Mouse (Mus musculus): ENCODE data around the gene Pck1. TPM values are rescaled to one million over a fixed set of nuclear protein-coding genes. Genes with fewer than 3 reads are reported as not detected.

The Pck1 gene
- polyA plus RNA-seq, 2 experiments from 2014 or later: not detected

- no peak for ATAC-seq
These were observed 1.5 kb upstream of the Pck1 start for GRCm38 (mm10) chr2:173151352-173151751.

- no peak for ATAC-seq
These were observed 1.0 kb upstream of the Pck1 start for GRCm38 (mm10) chr2:173151784-173152284.

- no peak for ATAC-seq
These were observed 418 bp downstream of the Pck1 start for GRCm38 (mm10) chr2:173153266-173153665.

- ATAC-seq: no peak
These were observed 1.7 kb downstream of the Pck1 start for GRCm38 (mm10) chr2:173154513-173154912.

DNA sequence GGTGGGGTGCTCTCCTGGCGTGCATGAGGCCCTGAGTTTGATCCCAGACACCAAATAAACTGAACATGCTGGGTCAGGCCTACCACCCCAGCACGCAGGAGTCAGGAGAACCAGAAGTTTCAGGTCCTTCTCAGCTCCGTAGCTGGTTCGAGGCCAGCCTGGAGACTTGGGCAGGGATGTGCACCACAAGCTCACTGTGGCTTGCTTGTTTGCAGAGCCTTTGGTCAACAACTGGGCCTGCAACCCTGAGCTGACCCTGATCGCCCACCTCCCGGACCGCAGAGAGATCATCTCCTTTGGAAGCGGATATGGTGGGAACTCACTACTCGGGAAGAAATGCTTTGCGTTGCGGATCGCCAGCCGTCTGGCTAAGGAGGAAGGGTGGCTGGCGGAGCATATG is 2.1 kb downstream of the Pck1 start:
- no peak for ATAC-seq

- no peak for ATAC-seq
These were observed 3.1 kb downstream of the Pck1 start for GRCm38 (mm10) chr2:173155907-173156306.

GRCm38 (mm10) chr2:173156923-173157322 is 4.1 kb downstream of the Pck1 start:
- ATAC-seq: no peak

GRCm38 (mm10) chr2:173157376-173157775 is 4.5 kb downstream of the Pck1 start:
- no peak for ATAC-seq

GRCm38 (mm10) chr2:173157871-173158270 is 5.0 kb downstream of the Pck1 start:
- no peak for ATAC-seq

- ATAC-seq: no peak
These were observed 5.7 kb downstream of the Pck1 start for GRCm38 (mm10) chr2:173158390-173159055.

DNA sequence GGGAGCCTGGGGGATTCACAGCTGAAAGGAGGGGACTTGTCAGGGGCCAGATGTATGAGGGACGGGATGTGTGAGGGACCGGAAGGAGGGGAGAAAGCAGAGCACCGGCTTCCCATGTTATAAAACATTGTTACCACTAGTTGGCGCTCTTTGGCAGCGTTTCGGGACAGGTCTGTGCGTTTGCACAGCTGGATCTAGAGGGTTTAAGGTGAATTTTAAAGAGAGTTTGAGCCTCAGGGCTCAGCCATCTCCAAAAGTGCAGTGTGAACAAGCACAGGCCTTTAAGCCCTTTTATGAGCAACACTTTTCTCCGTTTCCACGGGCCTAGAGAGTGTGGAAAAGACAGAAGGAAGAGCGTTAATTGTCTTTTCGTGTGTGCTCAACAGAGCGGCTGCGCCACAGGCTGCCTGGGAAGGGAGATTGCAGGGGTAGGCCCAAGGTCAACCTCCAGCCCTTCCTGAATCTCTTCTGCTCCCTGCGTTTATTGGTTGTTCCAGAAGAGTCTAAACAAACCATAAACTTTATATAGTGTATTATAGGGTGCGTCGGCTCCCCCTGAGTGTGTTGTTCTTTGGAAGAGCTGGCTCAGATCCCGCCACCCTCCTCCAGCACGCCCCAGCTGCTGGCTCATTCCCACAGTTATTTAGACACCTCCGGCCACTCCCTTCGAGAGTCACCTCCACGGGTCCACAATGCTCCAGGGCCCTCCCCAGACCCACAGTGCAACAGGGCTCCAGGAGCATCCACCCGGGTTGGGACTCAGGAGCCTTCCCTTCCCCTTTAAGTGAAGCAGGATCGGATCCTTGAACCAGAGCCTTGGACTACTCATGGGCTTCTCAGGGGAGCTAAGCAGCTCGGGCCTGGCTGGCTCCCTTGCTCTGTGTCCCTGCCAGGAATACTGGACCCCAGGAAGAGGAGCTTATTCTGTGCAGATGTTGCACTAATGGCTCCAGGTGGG is 6.8 kb downstream of the Pck1 start:
- ATAC-seq: peak; percentile 89

DNA sequence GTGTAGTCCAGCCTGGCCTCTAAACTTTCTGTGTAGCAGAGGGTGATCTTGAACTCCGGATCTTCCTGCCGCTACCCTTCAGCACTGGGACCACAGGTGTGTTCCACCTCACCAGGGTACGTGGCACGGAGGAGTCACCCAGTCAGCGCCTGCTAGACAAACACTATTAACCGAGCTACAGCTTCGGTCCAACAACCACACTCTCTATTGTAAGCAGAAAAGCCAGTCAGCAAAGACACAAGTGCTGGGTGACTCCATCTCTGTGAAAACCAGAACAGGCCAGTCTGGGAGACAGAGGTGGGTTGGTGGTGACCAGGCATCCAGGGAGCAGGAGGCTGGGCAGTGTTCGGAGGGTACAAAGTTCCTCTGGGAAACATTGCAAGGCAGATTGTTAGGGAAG is 10.5 kb downstream of the Pck1 start:
- no peak for ATAC-seq

DNA sequence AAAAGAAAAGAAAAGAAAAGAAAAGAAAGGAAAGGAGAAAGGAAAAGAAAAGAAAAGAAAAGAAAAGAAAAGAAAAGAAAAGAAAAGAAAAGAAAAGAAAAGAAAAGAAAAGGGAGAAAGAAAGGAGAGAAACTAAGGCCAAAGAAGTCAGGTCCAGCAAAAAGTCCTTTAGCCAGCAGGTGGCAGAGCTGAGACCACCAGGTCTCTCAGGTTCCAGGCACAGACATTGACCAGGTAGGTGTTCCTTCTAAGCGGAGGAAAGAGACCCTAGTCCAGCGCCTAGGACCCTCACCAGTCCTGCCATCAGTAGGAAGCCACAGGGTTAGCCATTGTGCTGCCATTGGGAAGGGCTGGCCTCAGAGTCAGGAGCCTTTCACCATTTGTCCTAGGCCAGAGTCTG is 11.5 kb downstream of the Pck1 start:
- ATAC-seq: no peak

GRCm38 (mm10) chr2:173164946-173165345 is 12.1 kb downstream of the Pck1 start:
- ATAC-seq: no peak

- ATAC-seq: no peak
These were observed 12.5 kb downstream of the Pck1 start for GRCm38 (mm10) chr2:173165357-173165756.

DNA sequence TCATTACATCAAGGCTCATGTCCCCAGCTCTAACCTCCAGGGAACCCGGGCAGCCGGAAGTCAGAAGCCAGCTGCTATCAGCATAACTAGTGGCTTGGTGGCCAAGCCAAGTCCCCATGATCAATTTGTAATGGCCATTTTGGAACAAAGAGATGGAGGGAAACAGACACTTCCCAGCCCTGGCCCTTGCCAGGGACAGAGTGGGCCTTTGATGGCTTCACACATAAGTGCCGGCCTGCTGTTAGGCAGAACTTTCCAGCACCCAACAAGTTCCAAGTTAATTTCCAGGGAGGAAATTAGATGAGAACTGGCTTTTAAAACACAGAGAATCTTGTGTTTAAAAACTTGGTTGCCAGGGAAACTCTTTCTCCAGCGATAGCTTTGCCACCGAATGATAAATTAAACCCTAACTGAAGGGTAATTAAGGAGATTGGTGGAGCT is 15.6 kb downstream of the Pck1 start:
- no peak for ATAC-seq

DNA sequence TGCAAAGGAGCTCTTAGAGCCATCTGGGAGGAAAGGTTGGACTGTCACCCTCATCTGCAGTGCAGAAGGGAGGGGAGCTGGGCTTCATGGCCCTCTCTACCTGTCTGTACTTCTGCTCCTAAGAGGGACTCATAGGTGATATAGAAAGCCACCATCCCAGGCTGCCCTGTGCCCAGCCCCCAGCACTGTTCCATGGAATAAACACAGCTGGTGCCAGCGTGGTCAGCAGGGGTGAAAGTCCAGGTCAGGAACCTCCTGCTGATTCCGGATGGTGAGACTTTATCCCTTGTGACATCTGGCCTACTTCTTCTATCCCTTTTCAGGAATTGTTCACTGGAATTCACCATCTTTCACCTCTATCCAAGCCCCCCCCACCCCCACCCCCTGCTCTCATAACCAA is 17.2 kb downstream of the Pck1 start:
- no peak for ATAC-seq

DNA sequence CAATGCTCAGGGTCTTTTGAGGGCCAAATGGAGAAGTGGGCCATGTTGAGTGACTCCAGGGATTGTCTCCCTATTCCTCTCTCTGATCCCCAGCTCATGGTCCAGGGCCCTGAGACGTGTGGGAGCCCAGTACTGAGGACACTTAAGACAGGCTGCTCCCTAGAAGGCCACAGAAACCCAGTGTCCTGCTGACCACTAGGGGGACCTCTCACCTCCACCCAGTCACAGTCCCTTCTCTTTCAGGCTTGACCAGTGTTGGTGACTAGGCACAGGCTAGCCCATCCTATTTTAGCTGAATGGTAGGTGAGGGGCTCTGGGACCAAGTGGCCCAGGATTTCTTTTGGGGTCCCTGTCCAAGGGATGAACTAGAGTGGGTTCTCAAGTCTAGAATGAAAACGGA is 17.9 kb downstream of the Pck1 start:
- no peak for ATAC-seq

- no peak for ATAC-seq
These were observed 18.6 kb downstream of the Pck1 start for GRCm38 (mm10) chr2:173171470-173171869.

- ATAC-seq: no peak
These were observed 19.1 kb downstream of the Pck1 start for GRCm38 (mm10) chr2:173171956-173172355.

DNA sequence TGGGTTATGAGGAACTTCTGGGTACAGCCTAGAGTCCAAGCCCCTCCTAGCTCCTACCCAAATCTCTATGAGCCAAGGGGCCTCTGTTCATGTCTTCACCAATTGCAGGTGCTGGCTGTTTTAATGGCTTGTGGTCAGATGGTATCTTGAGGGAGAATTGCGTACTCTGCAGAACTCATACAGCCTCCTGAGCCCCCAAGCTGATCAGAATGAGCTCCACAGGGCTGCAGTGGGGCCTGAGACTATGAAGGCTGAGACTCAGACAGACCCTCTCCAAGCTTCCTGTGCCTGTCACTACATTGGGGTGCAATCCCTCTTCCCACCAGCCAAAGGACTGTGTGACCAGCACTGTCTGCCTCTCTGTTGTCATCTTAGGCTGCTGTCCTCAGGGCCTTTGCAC is 19.5 kb downstream of the Pck1 start:
- ATAC-seq: no peak

DNA sequence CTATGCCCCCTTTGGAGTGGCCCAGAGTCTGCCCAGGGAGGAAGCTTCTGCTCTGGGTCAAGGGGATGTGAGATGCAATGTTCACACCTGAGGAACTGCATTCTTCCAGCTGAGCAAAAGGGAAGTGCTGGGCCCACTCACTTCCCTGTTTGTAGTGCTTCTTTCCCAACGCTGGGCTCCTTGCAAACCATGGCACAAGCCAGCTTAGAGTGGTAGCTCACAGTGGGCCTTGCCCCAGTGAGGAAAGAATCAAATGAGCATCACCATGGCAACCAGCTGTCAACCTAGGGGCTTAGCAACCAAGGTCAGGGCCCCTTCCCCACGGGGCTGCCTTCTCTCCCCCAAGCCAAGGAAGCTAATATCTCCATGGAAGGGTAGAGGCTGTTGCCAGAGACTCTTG is 20.2 kb downstream of the Pck1 start:
- peak; percentile 14 for ATAC-seq

All from CD4-positive, CD25-positive, alpha-beta regulatory T cell, adult 4 months (primary cell).